Mouse (Mus musculus) left cerebral cortex, postnatal 36 days (tissue): Measurements from ENCODE around the gene Fto. TPM values are rescaled to one million over a fixed set of nuclear protein-coding genes. Genes with fewer than 3 reads are reported as not detected.
A peak's percentile ranks its signal among the peaks of the same experiment; 100 is the strongest.

Experiments
- DNase-seq, 2 experiments: peaks; one replicate each; pipeline ENCODE4 v3.0.0; 2021 to 2022; ENCODE audit warnings: low spot score in 2 of 2, mixed read lengths in 1 of 2
- intact Hi-C: fragments of 180-260 bp; cut with DNase I; formaldehyde crosslinking; loops from one replicate; pipeline ENCODE4 v1.15.1; 2025
- total RNA-seq, 2 experiments: library from RNA; stranded (reverse); gene quantifications; 2 replicates each; pipeline ENCODE4 v1.2.3; 2021

The Fto gene
- total RNA-seq, 2 experiments from 2014 or later = 153 to 156 TPM

GRCm38 (mm10) chr8:91657381-91657780, 344.1 kb downstream of the Fto start:
- intact Hi-C loops = no loop called here
- DNase-seq = no peak

DNA sequence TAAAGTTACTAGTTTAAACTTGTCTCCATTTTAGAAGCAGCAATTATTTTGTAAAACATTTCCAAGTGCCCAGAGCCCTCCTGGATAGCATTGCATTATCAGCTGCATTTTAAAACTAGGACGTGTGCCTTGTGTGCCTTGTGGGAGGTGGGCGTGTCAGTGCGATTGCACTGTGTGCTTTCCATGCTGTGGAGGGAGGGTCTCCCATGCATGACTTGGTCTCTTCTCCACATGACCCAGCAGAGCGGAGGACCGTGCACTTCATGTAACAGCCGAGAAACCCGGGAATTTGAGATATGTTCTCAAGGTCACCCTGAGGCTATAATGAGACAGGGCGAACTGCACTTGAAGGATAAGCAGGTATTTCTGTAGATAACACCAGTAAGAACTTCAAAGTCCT, 347.6 kb downstream of the Fto start:
- intact Hi-C loops = no loop called here

DNA sequence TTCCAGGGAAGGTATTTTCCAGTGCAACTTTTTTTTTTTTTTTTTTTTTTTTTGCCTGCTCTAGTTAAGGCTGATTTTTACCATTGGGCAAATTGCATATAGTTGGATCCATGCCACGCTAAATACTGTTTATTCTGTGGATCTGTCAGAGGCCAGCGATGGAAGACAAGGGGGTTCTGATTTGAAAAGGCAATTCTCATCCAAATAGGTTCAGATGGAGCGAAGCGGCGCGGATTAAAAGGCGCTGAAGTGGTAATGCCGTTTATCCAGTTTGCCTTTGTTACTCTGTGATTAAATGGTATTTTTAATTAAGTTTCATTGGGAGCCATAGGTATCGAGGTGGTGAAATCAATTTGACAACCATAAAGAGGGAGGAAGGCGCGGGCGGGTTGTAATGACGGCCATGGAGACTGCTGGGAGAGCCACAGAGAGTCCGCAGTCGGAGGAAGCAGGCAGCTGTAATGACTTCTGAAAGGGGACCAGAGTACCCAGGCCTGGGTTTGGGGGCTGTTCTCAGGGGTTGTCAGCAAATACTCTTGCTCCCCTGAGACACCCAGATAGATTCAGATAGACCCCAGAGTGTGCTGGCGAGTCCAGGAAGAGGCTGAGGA, 356.2 kb downstream of the Fto start:
- DNase-seq = no peak
- intact Hi-C loops = no loop called here

More for the DNA sequence above, 347.6 kb downstream of the Fto start:
- no peak for DNase-seq

DNA sequence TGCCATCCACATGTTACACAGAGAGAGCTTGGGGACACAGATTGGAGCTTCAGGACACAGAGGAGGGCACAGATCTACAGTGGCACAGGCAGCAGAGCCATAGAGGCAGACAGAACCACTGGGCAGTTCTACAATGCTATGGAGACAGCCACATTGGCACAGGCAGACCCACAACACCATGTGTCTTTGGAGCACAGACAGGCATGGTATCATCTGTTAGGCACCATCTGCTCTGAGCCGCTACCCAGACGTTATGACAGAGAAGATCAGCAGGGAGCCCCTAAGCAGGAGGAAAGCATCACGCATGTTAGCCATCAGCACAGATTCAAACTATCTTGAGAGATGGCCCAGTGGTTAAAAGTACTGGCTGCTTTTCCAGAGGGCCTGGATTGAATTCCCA, 363.6 kb downstream of the Fto start:
- no peak for DNase-seq
- intact Hi-C loops = no loop called here

GRCm38 (mm10) chr8:91679451-91679850, 366.1 kb downstream of the Fto start:
- intact Hi-C loops = no loop called here
- DNase-seq = no peak

- intact Hi-C loops = no loop called here
Measured at GRCm38 (mm10) chr8:91680125-91680524, 366.8 kb downstream of the Fto start.

GRCm38 (mm10) chr8:91684596-91685317, 371.4 kb downstream of the Fto start:
- no peak for DNase-seq
- intact Hi-C loops = no loop called here

More at GRCm38 (mm10) chr8:91680125-91680524, 366.8 kb downstream of the Fto start:
- no peak for DNase-seq

DNA sequence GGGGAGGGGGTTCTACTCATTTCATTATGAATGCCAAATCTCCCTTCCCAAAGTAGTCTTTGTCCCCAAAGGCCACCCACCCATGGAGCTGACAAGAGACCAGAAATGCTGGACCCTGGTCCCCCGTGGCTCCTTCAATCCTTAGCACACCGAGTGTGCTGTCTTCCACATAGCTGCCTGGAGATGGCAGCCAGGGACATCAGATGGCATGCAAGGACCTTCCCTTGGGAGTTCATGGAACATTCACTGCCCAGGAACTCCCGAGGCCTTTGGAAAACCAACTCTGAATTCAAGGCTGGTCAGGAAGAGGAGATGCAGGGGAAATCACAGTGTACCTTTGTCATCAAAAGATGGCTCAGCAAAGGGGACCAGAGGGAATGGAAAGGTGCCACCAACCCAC, 372.1 kb downstream of the Fto start:
- intact Hi-C loops = no loop called here
- no peak for DNase-seq

GRCm38 (mm10) chr8:91692056-91692721, 378.9 kb downstream of the Fto start:
- DNase-seq = no peak
- intact Hi-C loops = no loop called here

- intact Hi-C loops = no loop called here
- DNase-seq = no peak
Measured at GRCm38 (mm10) chr8:91706533-91706932, 393.2 kb downstream of the Fto start.

DNA sequence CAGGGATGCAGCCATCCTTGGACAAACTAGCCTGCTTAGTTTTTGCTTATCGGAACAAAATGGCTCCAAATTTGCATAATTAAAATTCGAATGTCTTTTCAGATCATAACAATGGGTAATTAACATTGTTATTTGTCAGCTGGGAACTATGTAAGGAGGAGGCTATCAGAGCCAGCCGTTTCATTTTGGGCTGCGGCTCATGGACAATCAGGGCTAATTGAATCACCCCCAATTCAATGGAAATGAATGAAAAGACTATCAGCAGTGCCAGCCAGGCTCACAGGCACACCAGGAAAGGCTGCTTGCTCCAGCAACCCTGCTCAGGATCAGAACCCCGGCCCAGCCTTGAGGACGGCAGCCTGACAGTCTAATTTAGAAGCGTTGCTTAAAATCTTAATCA, 395.3 kb downstream of the Fto start:
- intact Hi-C loops = no loop called here
- no peak for DNase-seq

DNA sequence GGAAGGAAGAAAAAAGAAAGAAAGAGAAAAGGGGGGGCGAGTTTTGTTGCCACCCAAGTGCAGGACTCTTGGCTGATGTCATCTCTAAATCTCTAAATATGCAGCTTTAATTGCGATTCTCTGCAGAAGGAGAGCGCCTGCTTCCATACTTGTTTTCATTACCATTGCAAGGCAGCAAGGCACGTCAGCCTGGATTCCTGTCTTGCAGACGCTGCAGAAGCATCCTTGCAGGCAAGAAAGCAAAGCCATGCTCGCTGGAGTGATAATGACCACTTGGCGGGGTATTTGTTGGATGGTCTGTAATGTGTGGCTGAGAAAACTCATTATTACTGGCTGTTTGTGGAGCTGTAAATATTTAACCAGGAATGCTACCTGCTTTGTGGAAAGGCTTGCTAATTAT, 396.4 kb downstream of the Fto start:
- no peak for DNase-seq
- intact Hi-C loops = loop anchor here (5.0 kb wide), 1 partner anchor 648 kb away; the partner anchor contains the start of gene Irx5

- DNase-seq = no peak
- intact Hi-C loops = loop anchor here (5.0 kb wide), 1 partner anchor 646 kb away; the partner anchor contains the start of gene Irx5
Measured at GRCm38 (mm10) chr8:91711202-91711601, 397.9 kb downstream of the Fto start.

DNA sequence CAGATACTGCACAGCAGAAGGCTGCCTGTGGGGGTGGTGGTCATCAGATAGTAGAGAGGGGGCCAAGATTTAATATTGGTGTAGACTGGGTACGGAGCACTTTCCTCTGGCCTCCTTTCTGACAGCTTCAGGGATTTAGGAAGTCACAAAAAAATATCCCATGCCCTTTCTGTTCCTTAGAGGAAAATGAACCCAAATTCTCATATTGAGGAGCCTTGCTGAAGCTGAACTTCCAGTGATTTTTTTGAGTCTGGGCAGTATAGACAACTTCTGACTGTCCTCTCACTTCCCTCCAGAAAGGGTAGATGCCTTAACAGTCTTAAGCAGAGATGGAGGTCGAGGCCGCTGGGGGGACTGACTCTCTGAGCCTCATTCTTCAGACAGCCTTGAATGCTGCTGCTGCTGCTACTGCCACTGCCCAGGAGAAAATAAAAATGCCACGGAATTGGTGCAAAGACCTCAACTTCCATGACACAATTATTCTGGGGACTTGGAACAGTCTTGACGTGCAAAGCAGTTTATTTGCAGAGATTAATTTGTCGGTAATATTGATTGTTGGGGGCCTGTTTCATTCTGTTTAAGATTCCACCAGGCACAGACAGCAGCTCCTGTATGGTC, 398.8 kb downstream of the Fto start:
- intact Hi-C loops = loop anchor here (5.0 kb wide), 1 partner anchor 645 kb away; the partner anchor contains the start of gene Irx5

DNA sequence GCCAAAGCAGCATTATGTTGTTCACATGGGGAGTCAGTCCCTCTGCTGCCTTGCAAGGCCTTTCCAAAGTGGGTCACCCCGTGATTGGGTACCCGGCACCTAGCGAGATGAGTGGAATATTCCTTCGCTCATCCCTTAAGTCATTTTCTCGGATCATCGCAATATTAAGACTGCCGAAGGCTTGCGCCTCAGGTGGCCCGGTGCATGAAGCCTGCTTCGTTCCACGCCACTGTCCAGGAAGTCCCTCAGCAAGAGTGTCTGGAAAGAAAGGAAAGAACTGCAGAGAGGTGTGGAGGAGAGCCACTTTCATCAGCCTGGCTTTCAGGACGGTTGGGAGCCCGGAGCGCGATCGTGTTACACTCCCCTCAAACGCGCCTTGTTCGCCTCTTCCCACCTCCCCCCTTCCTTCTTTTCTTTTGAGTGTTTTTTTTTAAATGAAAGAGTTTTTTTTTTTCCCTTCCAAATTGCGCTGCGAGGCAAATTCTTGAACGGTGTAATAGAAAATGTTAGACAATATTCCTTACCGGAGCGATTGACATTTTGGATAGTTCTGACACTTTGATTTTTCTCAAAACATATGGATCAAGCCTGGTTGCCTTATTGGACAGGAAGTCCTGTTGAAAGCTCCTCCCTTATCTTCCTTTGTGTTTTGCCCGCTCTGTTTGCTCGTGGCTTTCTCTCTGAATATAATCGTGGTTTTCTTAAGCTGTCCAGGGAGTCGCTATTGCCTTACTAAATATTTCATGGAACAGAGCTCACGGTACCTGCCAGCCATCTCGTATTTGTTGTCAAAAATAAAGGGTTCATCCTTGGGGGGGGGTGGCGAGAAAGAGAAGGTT, 399.6 kb downstream of the Fto start:
- intact Hi-C loops = loop anchor here (5.0 kb wide), 1 partner anchor 644 kb away; the partner anchor contains the start of gene Irx5

More for the DNA sequence above, 398.8 kb downstream of the Fto start:
- no peak for DNase-seq

DNA sequence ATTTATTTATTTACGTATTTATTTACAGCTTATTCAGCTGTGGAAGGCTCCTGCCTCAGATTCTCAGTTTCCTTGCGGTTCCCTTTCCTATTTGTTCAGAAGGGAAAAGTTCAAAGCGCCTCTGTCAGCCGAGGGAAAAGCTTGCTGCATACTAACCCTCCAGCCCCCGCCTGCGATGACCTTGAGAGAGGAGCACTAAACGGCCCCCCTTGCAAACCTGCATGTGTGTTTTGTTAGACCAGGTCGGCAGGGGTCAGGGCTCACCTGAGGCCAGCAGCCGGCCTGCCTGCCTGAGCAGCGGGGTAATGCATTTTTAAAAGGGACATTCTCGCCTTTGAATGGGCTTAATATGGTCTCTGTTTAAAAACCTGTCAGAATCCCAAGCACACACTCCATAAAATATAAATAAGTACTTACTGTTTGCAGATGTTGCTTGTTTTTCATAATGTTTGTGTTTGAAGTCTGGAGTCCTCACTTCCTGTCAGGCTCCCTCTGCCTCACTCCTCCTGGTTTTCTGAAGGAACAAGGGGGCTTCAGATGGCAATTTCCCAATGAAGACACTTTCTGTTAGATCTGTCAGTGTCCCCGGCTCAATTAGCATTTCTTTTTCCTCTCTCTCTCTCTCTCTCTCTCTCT, 400.5 kb downstream of the Fto start:
- intact Hi-C loops = loop anchor here (5.0 kb wide), 1 partner anchor 644 kb away; the partner anchor contains the start of gene Irx5
- DNase-seq = no peak

More for the DNA sequence above, 399.6 kb downstream of the Fto start:
- DNase-seq = peak in 1 of 2 experiments; percentile 5

GRCm38 (mm10) chr8:91714733-91715132, 401.4 kb downstream of the Fto start:
- intact Hi-C loops = loop anchor here (5.0 kb wide), 1 partner anchor 643 kb away; the partner anchor contains the start of gene Irx5
- DNase-seq = no peak

GRCm38 (mm10) chr8:91715387-91716085, 402.2 kb downstream of the Fto start:
- DNase-seq = no peak
- intact Hi-C loops = no loop called here
